Mouse (Mus musculus): ENCODE data around the gene Zfp763.
"Not testable (repeated sequence)": the region's sequence is repeated elsewhere in the genome, so short reads cannot be mapped to it uniquely, and the experiment has no call there.

The Zfp763 gene

GRCm38 (mm10) chr17:33032900-33033891 lies at the start of gene Zfp763:
Gene Zfp763, minus strand, starts transcription at chr17:33033402.
- DNase-seq (ENCODE audit: extremely low spot score, low spot score), result peak; percentile 85

GRCm38 (mm10) chr17:33067958-33068357 lies 34.8 kb upstream of the Zfp763 start, which contains the start of gene 4921501E09Rik:
Gene 4921501E09Rik, minus strand, starts transcription at chr17:33068058.
- DNase-seq (ENCODE audit: extremely low spot score, low spot score), result no peak

- no peak for DNase-seq (ENCODE audit: extremely low spot score, low spot score)
Observed at GRCm38 (mm10) chr17:33063001-33063400, 29.8 kb upstream of the Zfp763 start.

GRCm38 (mm10) chr17:33058791-33059190 lies 25.6 kb upstream of the Zfp763 start:
- no peak for DNase-seq (ENCODE audit: extremely low spot score, low spot score)

GRCm38 (mm10) chr17:33032376-33032775 lies 826 bp downstream of the Zfp763 start:
- no peak for DNase-seq (ENCODE audit: extremely low spot score, low spot score)

- DNase-seq (ENCODE audit: extremely low spot score, low spot score), result not testable (repeated sequence)
Observed at GRCm38 (mm10) chr17:33020434-33020833, 12.8 kb downstream of the Zfp763 start.

- DNase-seq (ENCODE audit: extremely low spot score, low spot score), result no peak
Observed at GRCm38 (mm10) chr17:33008337-33008736, 24.9 kb downstream of the Zfp763 start.

GRCm38 (mm10) chr17:32998492-32998891 lies 34.7 kb downstream of the Zfp763 start:
- no peak for DNase-seq (ENCODE audit: extremely low spot score, low spot score)

GRCm38 (mm10) chr17:32992699-32993474 lies 40.3 kb downstream of the Zfp763 start, which contains the start of gene Zfp952:
Gene Zfp952, plus strand, starts transcription at chr17:32993129.
- DNase-seq (ENCODE audit: extremely low spot score, low spot score), result peak; percentile 78

GRCm38 (mm10) chr17:32991965-32992698 lies 41.1 kb downstream of the Zfp763 start:
- no peak for DNase-seq (ENCODE audit: extremely low spot score, low spot score)

- DNase-seq (ENCODE audit: extremely low spot score, low spot score), result no peak
Observed at GRCm38 (mm10) chr17:32986301-32986700, 46.9 kb downstream of the Zfp763 start.

GRCm38 (mm10) chr17:32981361-32981760 lies 51.8 kb downstream of the Zfp763 start:
- DNase-seq (ENCODE audit: extremely low spot score, low spot score), result no peak
